Mouse (Mus musculus): Measurements from ENCODE around the gene Ccl3.

Ccl3 gene

GRCm38 (mm10) chr11:83619037-83619436 is 30.1 kb downstream of the Ccl3 start:
- DNase-seq (ENCODE audit: low spot score), result no peak

GRCm38 (mm10) chr11:83618238-83618637 is 30.9 kb downstream of the Ccl3 start:
- no peak for DNase-seq (ENCODE audit: low spot score)

- DNase-seq (ENCODE audit: low spot score), result no peak
Measured at GRCm38 (mm10) chr11:83616586-83616985, 32.6 kb downstream of the Ccl3 start.

- DNase-seq (ENCODE audit: low spot score), result no peak
Measured at GRCm38 (mm10) chr11:83610900-83611299, 38.3 kb downstream of the Ccl3 start.

GRCm38 (mm10) chr11:83606396-83606795 is 42.8 kb downstream of the Ccl3 start:
- DNase-seq (ENCODE audit: low spot score), result no peak

- DNase-seq (ENCODE audit: low spot score), result no peak
Measured at GRCm38 (mm10) chr11:83605535-83605934, 43.6 kb downstream of the Ccl3 start.

GRCm38 (mm10) chr11:83604698-83605097 is 44.5 kb downstream of the Ccl3 start:
- no peak for DNase-seq (ENCODE audit: low spot score)

GRCm38 (mm10) chr11:83603399-83603798 is 45.8 kb downstream of the Ccl3 start:
- no peak for DNase-seq (ENCODE audit: low spot score)

- DNase-seq (ENCODE audit: low spot score), result no peak
Measured at GRCm38 (mm10) chr11:83600576-83600975, 48.6 kb downstream of the Ccl3 start.

- DNase-seq (ENCODE audit: low spot score), result no peak
Measured at GRCm38 (mm10) chr11:83598991-83599390, 50.2 kb downstream of the Ccl3 start.

- DNase-seq (ENCODE audit: low spot score), result no peak
Measured at GRCm38 (mm10) chr11:83598207-83598837, 50.8 kb downstream of the Ccl3 start.
